Mouse (Mus musculus): ENCODE data around the gene B3gat1. TPM values are rescaled to one million over a fixed set of nuclear protein-coding genes. Genes with fewer than 3 reads are reported as not detected.

B3gat1 gene
- polyA plus RNA-seq (2011; ENCODE audit: insufficient read depth, insufficient read length, low replicate concordance, missing spikeins), result not detected in 2 replicates

DNA sequence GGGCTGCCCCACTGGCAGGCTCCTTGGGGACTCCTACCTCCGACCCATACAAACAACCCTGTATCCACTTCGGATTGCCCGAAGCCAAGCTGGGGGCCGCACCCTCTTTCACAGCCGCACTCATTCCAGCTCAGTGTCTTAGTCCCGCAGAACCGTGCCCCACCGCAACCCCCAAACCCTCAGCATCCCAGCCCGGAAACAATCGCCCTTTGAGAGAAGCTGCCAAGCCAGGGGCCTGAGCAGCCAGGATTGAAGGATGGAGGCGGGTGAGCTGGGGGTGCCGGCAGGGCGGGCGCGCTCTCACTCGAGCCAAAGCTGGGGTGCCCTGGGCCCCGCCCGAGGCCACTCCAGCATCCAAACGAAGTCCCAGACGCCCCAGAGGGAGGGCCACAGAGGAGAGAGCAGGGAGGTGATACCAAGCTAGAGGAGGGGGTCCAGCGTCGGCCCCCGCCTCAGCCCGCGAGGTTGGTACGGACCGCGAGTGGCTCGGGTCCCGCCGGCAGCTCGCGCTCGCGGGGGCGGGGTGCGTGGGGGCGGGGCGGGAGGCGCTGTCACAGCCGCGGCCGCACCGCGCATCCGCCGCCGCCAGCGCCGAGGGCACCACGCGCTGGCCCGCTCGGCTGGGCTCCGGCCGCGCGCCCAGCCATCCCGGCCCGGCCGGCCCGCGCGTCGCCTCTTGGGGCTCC, at the start of gene B3gat1:
TSS of gene B3gat1 (plus strand) at position 523 of the 686 bp plus-strand sequence.
- H3K27ac ChIP-seq (ENCODE audit: control insufficient read depth, insufficient read depth, low read depth, low read length, poor library complexity), result no peak within 1 kb of the TSS
- WGBS, result 8% methylated on average over 63 of the region's 65 CpGs
- no peak for TF ChIP-seq CTCF (IDR thresholded peaks at IDR 0.05; ENCODE audit: control insufficient read depth, insufficient read depth, low read length)
- no peak for TF ChIP-seq POLR2A (IDR thresholded peaks at IDR 0.05; ENCODE audit: borderline replicate concordance, control insufficient read depth, low read depth, low read length)

GRCm38 (mm10) chr9:26689171-26689570, 44.4 kb upstream of the B3gat1 start:
- H3K27ac ChIP-seq (ENCODE audit: control insufficient read depth, insufficient read depth, low read depth, low read length, poor library complexity), result no peak overlapping the region
- TF ChIP-seq POLR2A (IDR thresholded peaks at IDR 0.05; ENCODE audit: borderline replicate concordance, control insufficient read depth, low read depth, low read length) (no peak), CTCF (IDR thresholded peaks at IDR 0.05; ENCODE audit: control insufficient read depth, insufficient read depth, low read length) (no peak)
- H3K4me1 ChIP-seq (ENCODE audit: control insufficient read depth, insufficient read depth, low read length), result no peaks in the 10 kb centered on the region
- no peak overlapping the region for H3K4me3 ChIP-seq (replicated peaks; ENCODE audit: control insufficient read depth, low read depth, low read length)
- 78% methylated on average over 1 of the region's 1 CpGs for WGBS

More for the DNA sequence above, at the start of gene B3gat1:
- H3K4me3 ChIP-seq (replicated peaks; ENCODE audit: control insufficient read depth, low read depth, low read length), result no peak within 1 kb of the TSS
- H3K4me1 ChIP-seq (ENCODE audit: control insufficient read depth, insufficient read depth, low read length), result no peaks in the 10 kb centered on the region

- H3K4me3 ChIP-seq (replicated peaks; ENCODE audit: control insufficient read depth, low read depth, low read length), result no peak overlapping the region
- no peaks in the 10 kb centered on the region for H3K4me1 ChIP-seq (ENCODE audit: control insufficient read depth, insufficient read depth, low read length)
- WGBS, result 66% methylated on average over 7 of the region's 7 CpGs
- TF ChIP-seq CTCF (IDR thresholded peaks at IDR 0.05; ENCODE audit: control insufficient read depth, insufficient read depth, low read length) (no peak), POLR2A (IDR thresholded peaks at IDR 0.05; ENCODE audit: borderline replicate concordance, control insufficient read depth, low read depth, low read length) (no peak)
- H3K27ac ChIP-seq (ENCODE audit: control insufficient read depth, insufficient read depth, low read depth, low read length, poor library complexity), result no peak overlapping the region
Measured at GRCm38 (mm10) chr9:26689956-26690698, 43.4 kb upstream of the B3gat1 start.

- no peak for TF ChIP-seq POLR2A (IDR thresholded peaks at IDR 0.05; ENCODE audit: borderline replicate concordance, control insufficient read depth, low read depth, low read length)
- no peak for TF ChIP-seq CTCF (IDR thresholded peaks at IDR 0.05; ENCODE audit: control insufficient read depth, insufficient read depth, low read length)
- Histone ChIP-seq H3K27ac (ENCODE audit: control insufficient read depth, insufficient read depth, low read depth, low read length, poor library complexity) (no peak overlapping the region), H3K4me3 (replicated peaks; ENCODE audit: control insufficient read depth, low read depth, low read length) (no peak overlapping the region), H3K4me1 (ENCODE audit: control insufficient read depth, insufficient read depth, low read length) (no peaks in the 10 kb centered on the region)
- 75% methylated on average over 4 of the region's 4 CpGs for WGBS
Measured at GRCm38 (mm10) chr9:26692641-26693040, 40.9 kb upstream of the B3gat1 start.

DNA sequence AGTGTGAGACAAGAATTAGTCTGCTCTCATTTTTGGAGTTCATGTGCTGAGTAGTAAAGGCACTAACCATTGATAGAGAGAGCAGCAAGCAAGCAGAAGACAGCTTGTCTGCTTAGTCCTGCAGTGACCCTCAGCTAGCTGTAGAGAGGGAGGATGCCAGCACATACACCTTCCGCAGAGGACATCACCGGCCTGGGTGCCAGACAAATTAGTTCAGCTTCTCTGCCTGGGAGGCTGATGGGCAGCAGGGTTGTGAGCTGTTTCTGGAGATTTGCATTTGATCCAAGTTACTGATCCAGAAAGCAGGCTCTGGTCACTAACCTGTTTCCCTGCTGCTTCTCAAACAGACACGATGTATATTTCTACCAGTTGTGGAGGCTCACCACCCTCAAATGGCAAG, 38.9 kb upstream of the B3gat1 start:
- Histone ChIP-seq H3K27ac (ENCODE audit: control insufficient read depth, insufficient read depth, low read depth, low read length, poor library complexity) (no peak overlapping the region), H3K4me1 (ENCODE audit: control insufficient read depth, insufficient read depth, low read length) (no peaks in the 10 kb centered on the region), H3K4me3 (replicated peaks; ENCODE audit: control insufficient read depth, low read depth, low read length) (no peak overlapping the region)
- TF ChIP-seq CTCF (IDR thresholded peaks at IDR 0.05; ENCODE audit: control insufficient read depth, insufficient read depth, low read length) (no peak), POLR2A (IDR thresholded peaks at IDR 0.05; ENCODE audit: borderline replicate concordance, control insufficient read depth, low read depth, low read length) (no peak)
- WGBS, result 83% methylated on average over 3 of the region's 3 CpGs

GRCm38 (mm10) chr9:26695178-26695577, 38.4 kb upstream of the B3gat1 start:
- H3K4me1 ChIP-seq (ENCODE audit: control insufficient read depth, insufficient read depth, low read length), result no peaks in the 10 kb centered on the region
- TF ChIP-seq CTCF (IDR thresholded peaks at IDR 0.05; ENCODE audit: control insufficient read depth, insufficient read depth, low read length) (no peak), POLR2A (IDR thresholded peaks at IDR 0.05; ENCODE audit: borderline replicate concordance, control insufficient read depth, low read depth, low read length) (no peak)
- WGBS, result 73% methylated on average over 5 of the region's 5 CpGs
- no peak overlapping the region for H3K4me3 ChIP-seq (replicated peaks; ENCODE audit: control insufficient read depth, low read depth, low read length)
- no peak overlapping the region for H3K27ac ChIP-seq (ENCODE audit: control insufficient read depth, insufficient read depth, low read depth, low read length, poor library complexity)

GRCm38 (mm10) chr9:26698286-26698685, 35.2 kb upstream of the B3gat1 start:
- Histone ChIP-seq H3K4me3 (replicated peaks; ENCODE audit: control insufficient read depth, low read depth, low read length) (no peak overlapping the region), H3K4me1 (ENCODE audit: control insufficient read depth, insufficient read depth, low read length) (no peaks in the 10 kb centered on the region), H3K27ac (ENCODE audit: control insufficient read depth, insufficient read depth, low read depth, low read length, poor library complexity) (no peak overlapping the region)
- 60% methylated on average over 2 of the region's 2 CpGs for WGBS
- TF ChIP-seq CTCF (IDR thresholded peaks at IDR 0.05; ENCODE audit: control insufficient read depth, insufficient read depth, low read length), result no peak
- no peak for TF ChIP-seq POLR2A (IDR thresholded peaks at IDR 0.05; ENCODE audit: borderline replicate concordance, control insufficient read depth, low read depth, low read length)

GRCm38 (mm10) chr9:26700329-26700728, 33.2 kb upstream of the B3gat1 start:
- no peak for TF ChIP-seq CTCF (IDR thresholded peaks at IDR 0.05; ENCODE audit: control insufficient read depth, insufficient read depth, low read length)
- TF ChIP-seq POLR2A (IDR thresholded peaks at IDR 0.05; ENCODE audit: borderline replicate concordance, control insufficient read depth, low read depth, low read length), result no peak

More at GRCm38 (mm10) chr9:26700329-26700728, 33.2 kb upstream of the B3gat1 start:
- 77% methylated on average over 2 of the region's 2 CpGs for WGBS
- Histone ChIP-seq H3K4me1 (ENCODE audit: control insufficient read depth, insufficient read depth, low read length) (no peaks in the 10 kb centered on the region), H3K27ac (ENCODE audit: control insufficient read depth, insufficient read depth, low read depth, low read length, poor library complexity) (no peak overlapping the region), H3K4me3 (replicated peaks; ENCODE audit: control insufficient read depth, low read depth, low read length) (no peak overlapping the region)

Data from bone marrow, adult 2 months (tissue).